Mouse (Mus musculus): ENCODE results near the gene Gm9745. TPM values are rescaled to one million over a fixed set of nuclear protein-coding genes. Genes with fewer than 3 reads are reported as not detected.
"Not testable (repeated sequence)": the region's sequence is repeated elsewhere in the genome, so short reads cannot be mapped to it uniquely, and the experiment has no call there.

The Gm9745 gene
- not detected in 2 replicates for polyA plus RNA-seq (2016; fragmentation: Nextera tagmentation; extraction: Ambion mirVana)

GRCm38 (mm10) chr13:8948131-8948530 is at the start of gene Gm9745:
Gene Gm9745, minus strand, starts transcription at chr13:8948231.
- not testable (repeated sequence) for H3K27me3 ChIP-seq; H3K9ac ChIP-seq; ATAC-seq (ENCODE audit: low FRiP score); H3K36me3 ChIP-seq; H3K4me1 ChIP-seq; H3K4me3 ChIP-seq; H3K9me3 ChIP-seq (replicated peaks); H3K4me2 ChIP-seq (replicated peaks); H3K27ac ChIP-seq

GRCm38 (mm10) chr13:8997221-8997620 is 49.2 kb upstream of the Gm9745 start:
- H3K4me1 ChIP-seq = peaks cover 12% of the 10 kb centered on the region
- not testable (repeated sequence) for H3K4me3 ChIP-seq; H3K27me3 ChIP-seq; ATAC-seq (ENCODE audit: low FRiP score); H3K27ac ChIP-seq; H3K4me2 ChIP-seq (replicated peaks); H3K36me3 ChIP-seq; H3K9ac ChIP-seq; H3K9me3 ChIP-seq (replicated peaks)
- WGBS = 81% methylated on average over 5 of the region's 5 CpGs

DNA sequence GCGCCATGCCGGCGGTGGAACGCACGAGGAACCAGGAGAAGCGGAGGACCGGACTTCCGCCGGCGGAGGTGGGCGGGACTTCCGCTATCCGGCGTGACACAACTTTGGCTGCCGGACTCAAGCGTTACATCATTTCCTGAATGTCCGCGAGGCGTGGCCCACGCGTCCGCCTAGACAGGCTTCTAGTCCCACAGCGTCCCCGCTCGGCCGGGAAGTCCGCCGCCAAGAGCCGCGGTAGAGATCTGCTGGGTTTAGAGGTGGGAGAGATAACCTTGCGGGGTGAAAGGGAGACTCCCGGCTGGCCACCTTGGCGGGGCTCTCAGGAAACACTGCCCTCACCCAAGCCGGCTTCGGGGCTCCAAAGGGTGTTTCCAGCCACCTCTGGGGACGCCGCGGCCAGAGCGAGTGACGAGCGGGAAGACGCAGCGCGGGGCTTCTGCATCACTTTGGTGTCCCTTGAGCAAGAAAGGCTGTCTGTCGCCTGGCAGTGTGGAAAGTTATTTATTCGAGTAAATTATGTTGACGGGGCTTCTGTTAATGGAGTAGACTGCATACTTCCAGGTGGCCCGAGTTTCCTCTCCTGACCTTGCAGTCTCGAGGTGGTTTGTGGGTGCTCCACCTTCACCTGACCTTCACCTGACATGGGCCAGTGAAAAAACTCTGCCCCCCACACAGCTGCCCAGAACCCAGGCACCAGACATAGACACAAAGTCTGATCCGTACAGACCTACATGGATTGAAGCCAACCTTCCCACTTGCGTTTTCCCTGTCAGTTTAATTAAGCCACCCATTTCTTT is 48.2 kb upstream of the Gm9745 start, which contains the start of gene Gtpbp4:
TSS of gene Gtpbp4 (minus strand) at position 94 of the 797 bp plus-strand sequence.
- peaks cover 6% of the 10 kb centered on the region; the same call in 1 of the 2 replicates for H3K36me3 ChIP-seq
- WGBS = 1% methylated on average over 51 of the region's 51 CpGs
- no peaks in the 10 kb centered on the region for H3K27me3 ChIP-seq
- peak within 1 kb of the TSS; percentile 57 for H3K27ac ChIP-seq
- ATAC-seq (ENCODE audit: low FRiP score) = peak; percentile 98
- H3K4me1 ChIP-seq = peaks cover 12% of the 10 kb centered on the region
- peak within 1 kb of the TSS; percentile 77 for H3K9ac ChIP-seq
- H3K9me3 ChIP-seq (replicated peaks) = no peaks in the 10 kb centered on the region
- H3K4me2 ChIP-seq (replicated peaks) = peak within 1 kb of the TSS; percentile 81
- peak within 1 kb of the TSS; percentile 83 for H3K4me3 ChIP-seq

GRCm38 (mm10) chr13:8995159-8995989 is 47.3 kb upstream of the Gm9745 start:
- Histone ChIP-seq H3K4me3 (peak overlapping the region; percentile 83), H3K4me1 (peaks cover 12% of the 10 kb centered on the region), H3K36me3 (peaks cover 13% of the 10 kb centered on the region), H3K27me3 (no peaks in the 10 kb centered on the region), H3K9ac (peak overlapping the region; percentile 77), H3K9me3 (replicated peaks) (no peaks in the 10 kb centered on the region), H3K4me2 (replicated peaks) (peak overlapping the region; percentile 81), H3K27ac (peak overlapping the region; percentile 45; the same call in 1 of the 2 replicates)
- peak; percentile 83 for ATAC-seq (ENCODE audit: low FRiP score)
- WGBS = 4% methylated on average over 33 of the region's 33 CpGs

DNA sequence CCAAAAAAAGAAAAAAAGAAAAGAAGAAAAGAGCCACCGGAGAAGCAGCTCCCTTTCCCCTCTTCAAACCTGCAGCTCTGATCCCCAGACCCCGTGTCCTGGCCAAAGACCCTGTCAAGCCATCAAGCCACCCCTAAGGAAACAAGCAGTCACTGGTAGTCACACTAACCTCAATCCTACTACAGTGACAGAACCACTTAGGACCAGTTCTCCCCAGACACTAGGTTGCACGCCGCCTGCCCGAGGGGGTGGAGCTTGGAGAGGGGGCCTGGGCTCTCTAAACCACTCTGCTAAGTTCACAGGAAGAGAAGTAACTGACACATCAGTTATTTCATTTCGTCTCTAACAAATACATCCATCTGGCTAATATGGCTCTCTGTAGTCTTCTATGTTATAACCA is 44.2 kb upstream of the Gm9745 start:
- 91% methylated on average over 6 of the region's 6 CpGs for WGBS
- no peak for ATAC-seq (ENCODE audit: low FRiP score)
- Histone ChIP-seq H3K27me3 (no peaks in the 10 kb centered on the region), H3K4me2 (replicated peaks) (no peak overlapping the region), H3K27ac (no peak overlapping the region), H3K9me3 (replicated peaks) (no peaks in the 10 kb centered on the region), H3K36me3 (peaks cover 41% of the 10 kb centered on the region), H3K9ac (no peak overlapping the region), H3K4me3 (no peak overlapping the region), H3K4me1 (peaks cover 12% of the 10 kb centered on the region)

- Histone ChIP-seq H3K9ac (no peak overlapping the region), H3K4me2 (replicated peaks) (no peak overlapping the region), H3K4me3 (no peak overlapping the region), H3K27ac (no peak overlapping the region), H3K27me3 (no peaks in the 10 kb centered on the region), H3K36me3 (peaks cover 81% of the 10 kb centered on the region), H3K4me1 (no peaks in the 10 kb centered on the region), H3K9me3 (replicated peaks) (no peaks in the 10 kb centered on the region)
- 97% methylated on average over 3 of the region's 3 CpGs for WGBS
- ATAC-seq (ENCODE audit: low FRiP score) = no peak
Measured at GRCm38 (mm10) chr13:8972972-8973371, 24.9 kb upstream of the Gm9745 start.

- no peak overlapping the region for H3K4me2 ChIP-seq (replicated peaks)
- peaks cover 79% of the 10 kb centered on the region for H3K36me3 ChIP-seq
- H3K4me3 ChIP-seq = no peak overlapping the region
- no peak for ATAC-seq (ENCODE audit: low FRiP score)
- no peak overlapping the region for H3K9ac ChIP-seq
- H3K9me3 ChIP-seq (replicated peaks) = no peaks in the 10 kb centered on the region
- H3K4me1 ChIP-seq = no peaks in the 10 kb centered on the region
- no peaks in the 10 kb centered on the region for H3K27me3 ChIP-seq
- no peak overlapping the region for H3K27ac ChIP-seq
Measured at GRCm38 (mm10) chr13:8972369-8972768, 24.3 kb upstream of the Gm9745 start.

DNA sequence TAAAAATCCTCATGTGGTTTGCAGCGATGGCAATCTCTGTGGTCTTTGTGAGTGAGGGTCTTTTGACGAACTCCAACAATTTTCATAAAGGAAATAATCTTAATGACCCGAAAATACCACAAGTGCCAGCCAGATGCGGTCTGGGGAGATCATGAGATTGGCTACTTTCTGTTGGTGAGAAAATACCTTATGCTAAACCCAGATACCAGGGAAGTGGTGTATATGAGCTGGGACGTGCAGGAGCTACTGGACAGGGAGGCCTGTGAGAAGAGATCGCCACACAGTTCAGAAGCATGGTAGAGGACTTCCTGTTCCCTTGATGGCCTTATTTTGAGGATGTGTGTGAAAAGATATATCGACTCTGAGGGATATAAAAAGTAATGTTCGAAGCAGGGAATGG is 19.7 kb upstream of the Gm9745 start:
- H3K36me3 ChIP-seq = peaks cover 41% of the 10 kb centered on the region
- ATAC-seq (ENCODE audit: low FRiP score) = no peak
- H3K4me2 ChIP-seq (replicated peaks) = no peak overlapping the region
- 94% methylated on average over 8 of the region's 8 CpGs for WGBS
- no peaks in the 10 kb centered on the region for H3K27me3 ChIP-seq
- H3K9ac ChIP-seq = no peak overlapping the region
- H3K9me3 ChIP-seq (replicated peaks) = no peaks in the 10 kb centered on the region
- H3K4me1 ChIP-seq = no peaks in the 10 kb centered on the region
- H3K4me3 ChIP-seq = no peak overlapping the region
- no peak overlapping the region for H3K27ac ChIP-seq

DNA sequence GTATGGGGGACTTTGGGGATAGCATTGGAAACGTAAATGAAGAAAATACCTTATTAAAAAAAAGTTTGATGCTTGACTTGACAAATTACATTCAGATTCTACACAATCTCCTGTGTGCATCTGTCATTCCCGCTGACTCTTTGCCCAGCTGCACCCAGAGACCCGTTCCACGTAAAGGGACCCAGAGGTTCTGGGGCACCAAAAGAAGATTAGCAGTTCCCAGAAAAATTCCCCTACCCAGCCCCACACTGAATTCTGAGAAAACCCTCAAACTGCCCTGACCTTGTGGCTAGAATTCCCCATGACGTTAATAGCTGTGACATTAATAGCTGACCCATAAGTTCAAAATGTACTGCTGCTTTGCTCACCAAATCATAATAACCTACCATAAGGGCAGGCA is 17.2 kb upstream of the Gm9745 start:
- no peak overlapping the region for H3K4me2 ChIP-seq (replicated peaks)
- H3K9me3 ChIP-seq (replicated peaks) = no peaks in the 10 kb centered on the region
- WGBS = 93% methylated on average over 5 of the region's 5 CpGs
- no peaks in the 10 kb centered on the region for H3K4me1 ChIP-seq
- no peak overlapping the region for H3K9ac ChIP-seq
- H3K36me3 ChIP-seq = peaks cover 26% of the 10 kb centered on the region
- H3K27me3 ChIP-seq = no peaks in the 10 kb centered on the region
- no peak for ATAC-seq (ENCODE audit: low FRiP score)
- H3K27ac ChIP-seq = no peak overlapping the region
- H3K4me3 ChIP-seq = no peak overlapping the region

GRCm38 (mm10) chr13:8962266-8962665 is 14.2 kb upstream of the Gm9745 start:
- H3K4me3 ChIP-seq; H3K9me3 ChIP-seq (replicated peaks); H3K4me2 ChIP-seq (replicated peaks); H3K36me3 ChIP-seq; H3K9ac ChIP-seq; H3K27me3 ChIP-seq; ATAC-seq (ENCODE audit: low FRiP score); H3K27ac ChIP-seq; H3K4me1 ChIP-seq: not testable (repeated sequence)
- 38% methylated on average over 5 of the region's 5 CpGs for WGBS

GRCm38 (mm10) chr13:8961128-8961888 is 13.3 kb upstream of the Gm9745 start:
- H3K36me3 ChIP-seq; H3K4me1 ChIP-seq; H3K27ac ChIP-seq; H3K9me3 ChIP-seq (replicated peaks); H3K4me2 ChIP-seq (replicated peaks); H3K27me3 ChIP-seq; H3K4me3 ChIP-seq; ATAC-seq (ENCODE audit: low FRiP score); H3K9ac ChIP-seq: not testable (repeated sequence)
- WGBS = 61% methylated on average over 3 of the region's 3 CpGs

GRCm38 (mm10) chr13:8959554-8959953 is 11.5 kb upstream of the Gm9745 start:
- H3K4me1 ChIP-seq; H3K27ac ChIP-seq; H3K9ac ChIP-seq; H3K4me2 ChIP-seq (replicated peaks); H3K27me3 ChIP-seq; ATAC-seq (ENCODE audit: low FRiP score); H3K9me3 ChIP-seq (replicated peaks); H3K36me3 ChIP-seq; H3K4me3 ChIP-seq: not testable (repeated sequence)
- 91% methylated on average over 5 of the region's 6 CpGs for WGBS
